Mouse (Mus musculus) heart, postnatal 25 days (tissue): ENCODE data around the gene Gm5431. TPM values are rescaled to one million over a fixed set of nuclear protein-coding genes. Genes with fewer than 3 reads are reported as not detected.
"Not testable (repeated sequence)": the region's sequence is repeated elsewhere in the genome, so short reads cannot be mapped to it uniquely, and the experiment has no call there.

ENCODE experiments used
- DNase-seq: peaks from one replicate; pipeline ENCODE4 v3.0.0; 2022; ENCODE audit warnings: low spot score
- intact Hi-C: fragments of 180-260 bp; cut with DNase I; formaldehyde crosslinking; loops from one replicate; pipeline ENCODE4 v1.15.1; 2025
- total RNA-seq, 2 experiments: library from RNA; stranded (reverse); gene quantifications; 2 replicates each; pipeline ENCODE4 v1.2.3; 2021

The Gm5431 gene
- total RNA-seq, 2 experiments from 2014 or later, result 0.75 to 1.4 TPM

DNA sequence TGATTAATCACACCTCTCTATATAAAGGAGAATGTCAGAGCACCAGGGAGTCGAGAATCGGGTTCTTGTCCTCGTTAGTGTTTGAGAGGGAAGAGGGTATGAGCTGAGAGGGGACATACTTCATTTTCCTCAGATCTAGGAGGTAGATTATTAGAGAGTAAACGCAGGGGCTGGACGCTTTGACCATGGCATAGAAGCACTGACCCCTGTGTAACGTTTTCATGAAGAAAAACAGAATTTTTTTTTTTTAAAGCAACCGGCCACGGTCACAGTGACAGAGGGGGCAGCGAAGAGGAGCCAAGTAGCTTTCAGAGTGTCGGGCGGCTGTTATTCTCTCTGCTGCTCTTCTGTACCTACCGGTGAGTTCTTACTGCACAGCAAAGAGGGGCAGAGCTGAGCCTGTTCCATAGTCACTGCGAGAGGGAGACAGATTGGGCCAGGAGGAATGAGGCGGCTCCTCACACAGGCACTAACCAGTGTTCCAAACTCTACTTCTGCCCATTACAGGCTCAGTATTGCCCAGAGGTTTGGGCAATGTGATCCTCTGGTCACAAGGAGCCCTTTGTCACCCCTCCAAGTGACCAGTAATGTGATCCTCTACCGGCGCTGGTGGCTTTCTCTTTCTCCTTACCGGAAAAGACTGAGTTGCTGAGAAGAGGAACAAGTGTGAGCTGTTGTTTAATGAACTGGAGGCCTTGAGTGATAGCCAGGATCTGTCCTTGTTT, 30.0 kb downstream of the Gm5431 start:
- intact Hi-C loops, result loop anchor here (2.0 to 5.0 kb wide), 4 partner anchors 15 to 380 kb away; partner anchors contain the start of gene Btnl9
- DNase-seq, result no peak

DNA sequence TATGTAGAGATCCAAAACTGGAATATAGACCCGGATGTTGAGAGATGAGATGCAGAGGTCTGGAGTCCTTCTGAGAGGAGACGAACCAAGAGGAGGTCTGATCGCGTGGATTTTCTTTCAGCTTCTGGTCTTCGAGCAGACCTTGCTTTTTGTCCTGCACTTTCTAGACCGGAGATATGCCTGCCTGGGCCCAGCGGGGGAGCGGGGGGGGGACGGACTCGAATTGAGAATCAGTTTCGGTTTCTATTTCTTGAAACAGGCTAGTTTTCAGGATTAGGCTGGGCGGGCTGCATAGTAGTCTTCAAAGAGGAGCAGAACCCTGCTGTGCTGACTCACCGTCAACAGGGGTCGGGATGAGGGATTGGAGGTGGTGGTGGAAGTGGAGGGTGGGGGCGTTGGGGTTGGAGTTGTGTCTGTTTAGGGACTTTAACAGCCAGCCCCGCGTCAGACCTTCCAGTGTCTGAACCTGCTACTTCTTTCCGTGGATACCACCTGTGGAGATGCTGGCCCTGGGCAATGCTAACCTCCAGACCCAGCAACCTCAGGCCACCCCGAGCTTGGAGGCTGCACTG, 30.7 kb downstream of the Gm5431 start, which contains the start of gene Irgm1:
Irgm1 (minus strand) TSS at position 483 of the 572 bp plus-strand sequence.
- intact Hi-C loops, result loop anchor here (2.0 to 5.0 kb wide), 4 partner anchors 14 to 381 kb away; partner anchors contain the start of gene Btnl9
- peak; percentile 49 for DNase-seq

GRCm38 (mm10) chr11:48870781-48871180, 31.2 kb downstream of the Gm5431 start:
- DNase-seq, result no peak
- intact Hi-C loops, result loop anchor here (2.0 to 5.0 kb wide), 4 partner anchors 14 to 382 kb away; partner anchors contain the start of gene Btnl9

DNA sequence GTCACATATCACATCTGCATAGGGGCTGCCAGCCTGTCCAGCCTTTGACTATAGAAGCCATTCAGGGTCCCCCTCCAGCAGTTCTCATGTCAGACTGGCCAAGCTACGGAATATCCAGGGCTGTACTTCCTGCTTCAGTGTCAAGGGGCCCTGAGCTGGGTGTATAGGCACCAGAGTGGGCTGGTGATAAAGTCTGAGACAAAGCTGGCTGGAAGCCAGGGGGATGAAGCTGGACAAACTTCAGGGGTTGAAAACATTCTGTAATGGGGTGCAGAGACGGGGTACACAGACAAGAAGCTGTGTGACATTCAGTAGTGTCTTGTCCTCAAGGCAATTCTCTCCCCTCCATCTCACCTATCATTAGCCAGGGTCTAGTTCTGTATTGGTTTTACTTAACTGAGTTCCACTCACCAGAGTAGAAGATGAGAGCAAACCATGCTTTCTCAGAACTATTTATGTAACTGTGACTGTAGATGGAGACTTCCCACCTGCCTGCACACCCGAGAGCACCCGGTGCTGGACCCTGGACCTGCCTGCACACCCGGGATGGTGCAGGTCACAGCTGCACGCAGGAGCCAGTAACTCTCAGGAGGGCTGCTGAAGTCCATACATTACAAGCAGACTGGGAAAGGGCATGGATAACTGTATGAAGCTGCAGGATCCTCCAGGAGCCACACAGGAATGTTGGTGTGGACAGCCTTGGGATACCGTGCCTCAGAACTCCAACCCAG, 32.5 kb downstream of the Gm5431 start:
- intact Hi-C loops, result loop anchor here (2.0 to 5.0 kb wide), 4 partner anchors 13 to 383 kb away; partner anchors contain the start of gene Btnl9

GRCm38 (mm10) chr11:48866481-48866880, 35.5 kb downstream of the Gm5431 start:
- DNase-seq, result no peak
- intact Hi-C loops, result no loop called here

More for the DNA sequence above, 32.5 kb downstream of the Gm5431 start:
- no peak for DNase-seq

DNA sequence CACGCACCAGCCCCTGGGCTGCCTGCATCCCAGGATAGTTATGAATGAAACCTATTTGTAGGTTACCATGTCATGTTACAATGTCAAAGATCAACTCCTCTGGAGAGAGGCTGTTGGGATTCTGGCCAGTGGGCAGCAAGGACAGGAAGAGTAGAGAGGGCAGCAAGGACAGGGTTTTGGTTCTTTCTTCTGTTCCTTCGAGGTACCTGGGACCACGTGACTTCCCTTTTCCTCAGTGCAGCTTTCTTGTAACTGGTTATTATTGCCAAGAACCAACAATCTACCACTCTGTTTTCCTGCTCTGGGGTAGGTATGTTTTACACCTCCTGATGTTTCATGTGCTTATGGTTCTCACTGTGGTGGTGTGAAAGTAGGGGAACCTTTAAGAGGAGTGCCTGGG, 38.2 kb downstream of the Gm5431 start:
- intact Hi-C loops, result no loop called here
- DNase-seq, result no peak

GRCm38 (mm10) chr11:48862784-48863319, 39.2 kb downstream of the Gm5431 start:
- DNase-seq, result no peak

GRCm38 (mm10) chr11:48859014-48859413, 43.0 kb downstream of the Gm5431 start:
- intact Hi-C loops, result loop anchor here (1.0 kb wide), 1 partner anchor 69 kb away; no protein-coding TSS in a partner anchor
- DNase-seq, result no peak

More at GRCm38 (mm10) chr11:48862784-48863319, 39.2 kb downstream of the Gm5431 start:
- intact Hi-C loops, result no loop called here

DNA sequence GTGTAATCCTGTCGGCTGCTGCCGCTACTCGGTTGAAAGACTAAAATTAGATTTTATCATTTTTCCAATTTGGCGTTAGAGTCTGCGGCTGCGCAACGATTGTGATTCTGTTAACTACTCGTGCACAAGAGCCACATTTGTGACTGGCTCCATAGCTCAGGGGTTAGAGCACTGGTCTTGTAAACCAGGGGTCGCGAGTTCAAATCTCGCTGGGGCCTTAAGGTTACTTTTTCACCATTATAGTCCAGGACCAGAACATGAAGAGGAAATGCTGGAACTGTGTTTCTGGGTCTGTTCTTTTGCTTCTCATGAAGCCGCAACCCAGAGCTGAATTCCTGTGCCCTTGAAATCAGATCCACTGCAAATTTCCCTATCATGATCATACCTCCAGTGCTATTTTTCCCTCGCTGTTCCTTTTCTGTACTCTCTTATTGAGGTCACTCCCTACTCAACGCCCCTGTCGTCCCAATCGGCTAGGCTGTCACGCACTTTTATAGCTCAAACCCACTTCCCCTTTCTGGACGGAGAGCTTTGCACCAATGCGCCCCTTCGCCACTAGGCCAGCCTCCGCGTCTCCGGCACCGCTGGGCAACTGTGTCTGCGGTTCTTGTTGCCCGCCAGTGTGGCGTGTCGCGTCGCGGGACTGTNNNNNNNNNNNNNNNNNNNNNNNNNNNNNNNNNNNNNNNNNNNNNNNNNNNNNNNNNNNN, 48.4 kb downstream of the Gm5431 start:
- intact Hi-C loops, result loop anchor here (1.0 kb wide), 1 partner anchor 18 kb away; no protein-coding TSS in a partner anchor
- DNase-seq, result peak; percentile 75

DNA sequence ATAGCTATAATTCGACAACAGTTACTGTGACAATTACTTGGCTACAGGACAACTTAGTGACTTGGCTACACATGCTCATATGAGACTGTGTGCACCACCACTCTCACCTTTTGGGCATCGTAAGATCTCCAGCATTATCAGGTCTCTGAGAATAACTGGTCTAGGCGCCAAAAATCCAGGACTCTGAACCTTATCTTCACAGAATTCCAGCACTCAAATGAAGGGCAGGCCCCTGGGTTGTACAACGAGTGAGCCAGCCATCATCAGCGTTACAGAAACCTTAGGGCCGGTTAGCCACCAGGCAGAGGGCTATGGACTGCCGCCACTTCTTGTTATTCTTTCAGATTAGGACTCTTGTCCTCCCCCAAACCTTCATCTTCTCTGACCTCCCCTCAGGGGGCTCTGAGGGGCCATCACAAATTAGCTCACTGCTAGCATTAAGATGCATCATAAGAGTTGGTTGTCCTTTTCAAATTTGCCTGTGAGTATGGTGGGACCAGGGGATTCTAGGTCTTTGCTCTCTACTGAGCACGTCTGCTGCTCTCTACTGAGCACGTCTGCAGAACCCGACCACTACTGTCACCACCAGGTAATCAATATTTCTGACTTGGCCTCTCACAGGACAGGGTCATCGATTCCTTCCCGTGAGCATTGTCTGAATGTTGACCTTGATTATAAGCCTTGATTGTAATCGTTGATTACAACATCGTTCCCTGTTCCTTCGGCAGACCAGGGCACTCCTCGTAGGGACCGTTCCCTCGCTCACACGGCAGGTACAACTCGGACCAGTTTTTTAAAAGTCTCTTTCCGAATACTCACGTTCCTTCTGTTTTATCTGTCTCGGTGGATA, 49.2 kb downstream of the Gm5431 start:
- intact Hi-C loops, result loop anchor here (1.0 kb wide), 1 partner anchor 18 kb away; no protein-coding TSS in a partner anchor
- DNase-seq, result no peak

DNA sequence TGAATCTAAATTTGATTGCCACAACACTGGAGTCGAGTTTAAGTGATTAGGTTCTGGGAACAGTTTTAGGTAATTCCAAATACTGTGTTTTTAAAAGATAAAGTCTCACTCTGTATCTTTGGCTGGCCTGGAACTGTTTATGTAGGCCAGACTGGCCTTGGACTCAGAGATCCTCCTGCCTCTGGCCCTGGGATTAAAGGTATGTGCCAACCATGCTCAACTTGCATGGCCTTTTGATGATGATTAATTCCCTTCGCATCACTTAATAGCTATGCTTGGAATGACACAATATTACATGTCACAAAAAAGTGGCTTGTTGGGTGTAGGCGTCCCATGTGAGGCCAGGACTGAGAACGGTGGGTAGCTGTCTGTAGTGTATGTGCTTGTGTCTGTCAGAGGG, 49.8 kb downstream of the Gm5431 start:
- intact Hi-C loops, result no loop called here
- DNase-seq, result no peak

- intact Hi-C loops, result no loop called here
- DNase-seq, result no peak
Measured at GRCm38 (mm10) chr11:48851270-48851995, 50.6 kb downstream of the Gm5431 start.

- intact Hi-C loops, result no loop called here
- no peak for DNase-seq
Measured at GRCm38 (mm10) chr11:48850240-48850639, 51.8 kb downstream of the Gm5431 start.

DNA sequence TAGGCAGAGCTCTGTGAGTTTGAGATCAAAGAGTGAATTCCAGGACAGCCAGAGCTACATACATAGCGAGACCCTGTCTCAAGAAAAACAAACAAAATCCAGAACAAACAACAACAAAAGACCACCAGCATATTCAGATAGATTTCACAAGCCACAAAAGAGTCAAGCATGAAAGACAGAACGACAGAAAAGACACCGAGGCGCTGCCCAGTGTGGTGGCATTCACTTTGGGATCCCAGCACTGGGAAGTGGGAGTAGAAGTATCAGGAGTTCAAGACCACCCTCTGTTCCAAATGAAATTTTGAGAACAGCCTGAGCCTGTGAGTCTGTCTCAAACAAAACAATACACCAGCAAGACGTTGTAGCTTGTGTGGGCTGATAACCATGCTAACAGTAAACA, 55.1 kb downstream of the Gm5431 start:
- intact Hi-C loops, result no loop called here

DNA sequence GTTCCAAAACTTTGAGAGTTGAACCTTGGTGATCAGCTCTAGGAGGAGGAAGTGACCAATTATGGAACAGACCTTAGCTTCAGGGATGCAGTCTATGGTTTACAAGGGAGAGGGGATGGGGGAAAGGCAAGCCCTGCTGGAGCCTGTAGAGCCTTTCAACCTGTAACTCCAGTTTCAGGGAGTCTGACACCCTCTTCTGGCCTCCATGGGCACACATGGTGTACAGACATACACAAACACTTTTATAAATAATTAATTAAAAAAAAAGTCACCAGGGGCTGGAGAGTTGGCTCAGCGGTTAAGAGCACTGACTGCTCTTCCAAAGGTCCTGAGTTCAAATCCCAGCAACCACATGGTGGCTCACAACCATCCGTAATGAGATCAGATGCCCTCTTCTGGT, 55.7 kb downstream of the Gm5431 start:
- intact Hi-C loops, DNase-seq: not testable (repeated sequence)

More for the DNA sequence above, 55.1 kb downstream of the Gm5431 start:
- no peak for DNase-seq

DNA sequence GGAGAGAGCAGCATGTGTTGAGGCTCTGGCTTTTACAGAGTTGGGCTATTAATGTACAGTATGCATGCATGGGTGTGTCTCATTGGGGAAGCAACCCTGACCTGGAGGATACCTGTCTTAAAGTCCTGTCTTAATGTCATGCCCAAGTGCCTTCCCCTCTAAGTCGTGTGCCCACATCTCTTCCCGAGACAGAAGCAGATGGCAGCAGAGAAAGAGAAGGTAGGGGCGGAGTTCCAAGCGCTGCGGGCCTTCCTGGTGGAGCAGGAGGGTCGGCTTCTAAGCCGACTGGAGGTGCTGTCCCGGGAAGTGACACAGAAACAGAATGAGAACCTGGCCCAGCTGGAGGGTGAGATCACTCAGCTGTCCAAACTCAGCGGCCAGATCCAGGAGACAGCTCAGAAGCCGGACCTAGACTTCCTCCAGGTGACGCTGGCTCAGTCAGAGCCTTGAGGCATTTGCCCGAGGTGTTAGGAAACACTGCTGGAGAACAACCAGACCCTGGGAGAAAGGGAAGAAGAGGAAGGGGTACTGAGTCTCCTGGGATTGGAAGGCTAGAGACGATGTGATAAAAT, 56.7 kb downstream of the Gm5431 start:
- no peak for DNase-seq

GRCm38 (mm10) chr11:48844309-48844708, 57.7 kb downstream of the Gm5431 start:
- intact Hi-C loops, result no loop called here
- no peak for DNase-seq

More for the DNA sequence above, 56.7 kb downstream of the Gm5431 start:
- intact Hi-C loops, result no loop called here
